Mouse (Mus musculus) limb, embryonic 12.5 days (tissue): Measurements from ENCODE around the gene A930017K11Rik. TPM values are rescaled to one million over a fixed set of nuclear protein-coding genes. Genes with fewer than 3 reads are reported as not detected.

Source experiments
- ATAC-seq: fragments of 200-750 bp; cut with Nextera tagmentation; 2 replicates; pipeline ENCODE4 v1.8.0; 2017; ENCODE audit warnings: low read depth, moderate TSS enrichment; ENCODE audit not compliant: insufficient number of reproducible peaks, insufficient read depth, low FRiP score, low TSS enrichment
- H3K27ac ChIP-seq: fragments of 300-500 bp; sonication (generic); 2 replicates; pipeline ENCODE4 v1.5.1; 2016; ENCODE audit warnings: mild to moderate bottlenecking, moderate library complexity
- H3K27me3 ChIP-seq: fragments of 300-500 bp; sonication (generic); 2 replicates; pipeline ENCODE4 v1.6.1; 2016; ENCODE audit warnings: mild to moderate bottlenecking, moderate library complexity
- H3K36me3 ChIP-seq: fragments of 300-500 bp; sonication (generic); 2 replicates; pipeline ENCODE4 v1.6.1; 2016; ENCODE audit warnings: mild to moderate bottlenecking, moderate library complexity
- H3K4me1 ChIP-seq: fragments of 300-500 bp; sonication (generic); replicated peaks from 2 replicates; pipeline ENCODE4 v1.6.1; 2016
- H3K4me2 ChIP-seq: fragments of 300-500 bp; sonication (generic); 2 replicates; pipeline ENCODE4 v1.6.1; 2016; ENCODE audit warnings: mild to moderate bottlenecking, moderate library complexity
- H3K4me3 ChIP-seq: fragments of 300-500 bp; sonication (generic); replicated peaks from 2 replicates; pipeline ENCODE4 v1.5.1; 2016; ENCODE audit warnings: mild to moderate bottlenecking
- H3K9ac ChIP-seq: fragments of 300-500 bp; sonication (generic); replicated peaks from 2 replicates; pipeline ENCODE4 v1.6.1; 2016; ENCODE audit warnings: mild to moderate bottlenecking, moderate library complexity
- H3K9me3 ChIP-seq: fragments of 300-500 bp; sonication (generic); 2 replicates; pipeline ENCODE4 v1.6.1; 2016; ENCODE audit warnings: mild to moderate bottlenecking, moderate library complexity
- WGBS: fragments of 180-500 bp; shearing (Covaris S2); methylation state at CpG from one replicate; pipeline ENCODE4 v1.1.7; 2016; 5-methylcytosine and 5-hydroxymethylcytosine counted together
- polyA plus RNA-seq: library from polyadenylated mRNA; unstranded; fragments of >200 nt; fragmentation: Nextera tagmentation; extraction: Ambion mirVana; gene quantifications from 2 replicates; pipeline ENCODE4 v1.2.1, GENCODE M21; 2016

The A930017K11Rik gene
- polyA plus RNA-seq, 1 experiment from 2014 or later: 0.10 TPM

GRCm38 (mm10) chr17:25979829-25980738 is 27.7 kb upstream of the A930017K11Rik start:
- Histone ChIP-seq H3K4me1 (peaks cover 21% of the 10 kb centered on the region), H3K9me3 (no peaks in the 10 kb centered on the region), H3K4me3 (no peak overlapping the region), H3K9ac (no peak overlapping the region), H3K4me2 (no peak overlapping the region), H3K36me3 (peaks cover 16% of the 10 kb centered on the region; the same call in 1 of the 2 replicates), H3K27ac (no peak overlapping the region), H3K27me3 (no peaks in the 10 kb centered on the region)
- no peak for ATAC-seq
- WGBS: 90% methylated on average over 5 of the region's 5 CpGs

GRCm38 (mm10) chr17:25970954-25971707 is 18.8 kb upstream of the A930017K11Rik start:
- Histone ChIP-seq H3K27me3 (no peaks in the 10 kb centered on the region), H3K27ac (no peak overlapping the region), H3K36me3 (peaks cover 10% of the 10 kb centered on the region), H3K9me3 (no peaks in the 10 kb centered on the region), H3K4me2 (no peak overlapping the region), H3K4me1 (peaks cover 13% of the 10 kb centered on the region; the same call in 1 of the 2 replicates), H3K9ac (no peak overlapping the region), H3K4me3 (no peak overlapping the region)
- 87% methylated on average over 4 of the region's 4 CpGs for WGBS
- no peak for ATAC-seq

GRCm38 (mm10) chr17:25970448-25970847 is 18.1 kb upstream of the A930017K11Rik start:
- no peak for ATAC-seq
- Histone ChIP-seq H3K4me1 (peaks cover 13% of the 10 kb centered on the region; the same call in 1 of the 2 replicates), H3K27me3 (no peaks in the 10 kb centered on the region), H3K36me3 (peaks cover 15% of the 10 kb centered on the region), H3K4me3 (no peak overlapping the region), H3K9me3 (no peaks in the 10 kb centered on the region), H3K9ac (no peak overlapping the region), H3K4me2 (no peak overlapping the region), H3K27ac (no peak overlapping the region)
- WGBS: 97% methylated on average over 9 of the region's 9 CpGs

- peaks cover 2% of the 10 kb centered on the region; the same call in 1 of the 2 replicates for H3K4me1 ChIP-seq
- no peak overlapping the region for H3K27ac ChIP-seq
- no peak for ATAC-seq
- H3K27me3 ChIP-seq: no peaks in the 10 kb centered on the region
- no peak overlapping the region for H3K4me2 ChIP-seq
- peaks cover 37% of the 10 kb centered on the region for H3K36me3 ChIP-seq
- H3K9me3 ChIP-seq: no peaks in the 10 kb centered on the region
- no peak overlapping the region for H3K4me3 ChIP-seq
- WGBS: 65% methylated on average over 1 of the region's 1 CpGs
- no peak overlapping the region for H3K9ac ChIP-seq
Measured at GRCm38 (mm10) chr17:25968176-25968575, 15.8 kb upstream of the A930017K11Rik start.

- peaks cover 37% of the 10 kb centered on the region for H3K36me3 ChIP-seq
- no peak overlapping the region for H3K4me3 ChIP-seq
- WGBS: 39% methylated on average over 3 of the region's 3 CpGs
- no peak overlapping the region for H3K27ac ChIP-seq
- H3K9me3 ChIP-seq: no peaks in the 10 kb centered on the region
- H3K4me2 ChIP-seq: no peak overlapping the region
- H3K9ac ChIP-seq: no peak overlapping the region
- H3K27me3 ChIP-seq: no peaks in the 10 kb centered on the region
- no peak for ATAC-seq
- H3K4me1 ChIP-seq: no peaks in the 10 kb centered on the region; the same call in 1 of the 2 replicates
Measured at GRCm38 (mm10) chr17:25967652-25968051, 15.3 kb upstream of the A930017K11Rik start.

- H3K27ac ChIP-seq: no peak overlapping the region
- no peaks in the 10 kb centered on the region for H3K9me3 ChIP-seq
- no peak overlapping the region for H3K4me3 ChIP-seq
- no peak overlapping the region for H3K4me2 ChIP-seq
- WGBS: 90% methylated on average over 7 of the region's 7 CpGs
- ATAC-seq: no peak
- no peaks in the 10 kb centered on the region for H3K27me3 ChIP-seq
- peaks cover 67% of the 10 kb centered on the region for H3K36me3 ChIP-seq
- H3K9ac ChIP-seq: no peak overlapping the region
- H3K4me1 ChIP-seq: no peaks in the 10 kb centered on the region; the same call in 1 of the 2 replicates
Measured at GRCm38 (mm10) chr17:25964271-25964670, 11.9 kb upstream of the A930017K11Rik start.

GRCm38 (mm10) chr17:25962413-25962905 is 10.1 kb upstream of the A930017K11Rik start:
- Histone ChIP-seq H3K9me3 (no peaks in the 10 kb centered on the region), H3K27me3 (no peaks in the 10 kb centered on the region), H3K4me2 (no peak overlapping the region), H3K4me3 (no peak overlapping the region), H3K27ac (no peak overlapping the region), H3K9ac (no peak overlapping the region), H3K4me1 (no peaks in the 10 kb centered on the region; the same call in 1 of the 2 replicates), H3K36me3 (peaks cover 82% of the 10 kb centered on the region)
- 96% methylated on average over 7 of the region's 7 CpGs for WGBS
- no peak for ATAC-seq

- Histone ChIP-seq H3K9ac (no peak overlapping the region), H3K36me3 (peaks cover 84% of the 10 kb centered on the region), H3K9me3 (no peaks in the 10 kb centered on the region), H3K27ac (no peak overlapping the region), H3K4me3 (no peak overlapping the region), H3K27me3 (no peaks in the 10 kb centered on the region), H3K4me2 (no peak overlapping the region), H3K4me1 (no peaks in the 10 kb centered on the region)
- 92% methylated on average over 5 of the region's 5 CpGs for WGBS
- no peak for ATAC-seq
Measured at GRCm38 (mm10) chr17:25961566-25961965, 9.2 kb upstream of the A930017K11Rik start.

GRCm38 (mm10) chr17:25959630-25960467 is 7.5 kb upstream of the A930017K11Rik start:
- no peak overlapping the region for H3K4me2 ChIP-seq
- H3K27ac ChIP-seq: no peak overlapping the region
- H3K27me3 ChIP-seq: no peaks in the 10 kb centered on the region; the same call in 1 of the 2 replicates
- no peak overlapping the region for H3K9ac ChIP-seq
- 93% methylated on average over 23 of the region's 23 CpGs for WGBS
- H3K4me1 ChIP-seq: no peaks in the 10 kb centered on the region
- H3K9me3 ChIP-seq: no peaks in the 10 kb centered on the region
- H3K36me3 ChIP-seq: peaks cover 74% of the 10 kb centered on the region
- ATAC-seq: no peak
- H3K4me3 ChIP-seq: no peak overlapping the region

GRCm38 (mm10) chr17:25958771-25959494 is 6.6 kb upstream of the A930017K11Rik start:
- Histone ChIP-seq H3K4me2 (no peak overlapping the region), H3K27me3 (peaks cover 4% of the 10 kb centered on the region), H3K36me3 (peaks cover 65% of the 10 kb centered on the region), H3K9me3 (no peaks in the 10 kb centered on the region), H3K9ac (no peak overlapping the region), H3K27ac (no peak overlapping the region), H3K4me3 (no peak overlapping the region), H3K4me1 (no peaks in the 10 kb centered on the region)
- 96% methylated on average over 11 of the region's 11 CpGs for WGBS
- ATAC-seq: no peak
